Mouse (Mus musculus) liver (tissue): Measurements from ENCODE around the gene Atp6v0a4.

Source experiments
- DNase-seq: peaks from one replicate; pipeline ENCODE4 v3.0.0-alpha.2; 2020; ENCODE audit warnings: mixed read lengths

Gene Atp6v0a4

DNA sequence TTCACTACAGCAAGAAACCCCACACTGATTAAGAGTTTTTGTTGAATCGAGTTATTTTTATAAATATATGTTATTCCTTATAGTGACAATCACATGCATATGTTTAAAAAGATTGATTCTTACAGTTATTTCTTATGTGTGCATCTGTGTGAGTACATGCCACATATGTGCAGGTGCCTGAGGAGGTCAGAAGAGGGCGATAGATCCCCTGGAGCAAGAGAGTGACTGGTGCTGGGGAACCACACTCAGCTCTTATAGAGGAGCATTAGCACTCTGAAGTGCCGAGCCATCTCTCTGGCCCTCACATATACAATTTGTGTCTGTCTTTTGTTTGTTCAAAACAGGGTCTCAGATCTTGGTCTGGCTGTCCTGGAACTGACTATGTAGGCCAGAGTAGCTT, 50.8 kb downstream of the Atp6v0a4 start:
- DNase-seq = no peak

DNA sequence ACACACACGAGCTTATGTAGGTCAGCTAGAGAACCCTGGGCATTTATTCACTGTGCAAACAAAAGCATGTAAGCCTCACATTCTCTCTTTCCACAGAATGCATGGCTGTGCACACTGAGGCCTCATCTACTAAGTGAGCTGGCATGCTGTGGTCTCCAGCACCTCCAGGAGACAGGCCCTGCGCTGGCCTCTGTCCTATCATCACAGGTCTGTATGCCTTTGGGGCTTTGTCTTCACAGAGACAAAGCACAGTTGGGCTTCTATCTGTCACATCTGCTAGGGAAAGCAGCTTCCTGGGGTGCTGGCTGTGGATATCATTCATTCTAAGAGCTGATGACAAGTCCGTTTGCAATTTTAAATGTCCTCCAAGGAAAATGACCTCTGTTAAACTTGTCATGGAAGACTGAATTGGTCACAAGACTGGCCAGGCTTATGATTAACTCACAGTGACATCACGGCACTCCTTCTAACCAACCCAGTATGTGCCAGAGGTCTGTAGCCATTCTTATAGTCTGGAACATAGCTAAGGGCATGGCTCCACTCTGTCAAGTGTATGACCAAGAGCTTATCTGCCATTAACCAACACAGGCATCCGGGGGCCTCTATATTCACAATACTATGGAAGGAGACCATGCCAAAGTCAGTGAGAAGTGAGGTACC, 52.1 kb downstream of the Atp6v0a4 start:
- no peak for DNase-seq

DNA sequence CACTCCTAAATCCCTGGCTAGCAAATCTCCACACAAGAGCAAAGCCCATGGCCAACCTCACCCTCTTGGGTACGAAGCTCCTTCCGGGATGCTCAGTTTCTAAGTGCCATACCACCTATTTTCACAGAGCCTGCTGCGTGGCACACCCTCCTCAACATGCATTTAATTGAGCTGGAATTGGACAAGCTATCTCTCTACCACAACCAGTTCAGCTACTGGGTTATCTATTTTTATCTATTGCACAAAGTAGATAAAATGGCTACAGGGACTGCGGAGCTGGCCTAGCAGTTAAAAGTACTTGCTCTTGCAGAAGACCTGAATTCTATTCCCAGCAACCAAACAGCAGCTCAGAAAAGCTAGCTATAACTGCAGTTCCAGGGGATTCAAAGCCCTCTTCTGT, 53.1 kb downstream of the Atp6v0a4 start:
- peak; percentile 16 for DNase-seq

DNA sequence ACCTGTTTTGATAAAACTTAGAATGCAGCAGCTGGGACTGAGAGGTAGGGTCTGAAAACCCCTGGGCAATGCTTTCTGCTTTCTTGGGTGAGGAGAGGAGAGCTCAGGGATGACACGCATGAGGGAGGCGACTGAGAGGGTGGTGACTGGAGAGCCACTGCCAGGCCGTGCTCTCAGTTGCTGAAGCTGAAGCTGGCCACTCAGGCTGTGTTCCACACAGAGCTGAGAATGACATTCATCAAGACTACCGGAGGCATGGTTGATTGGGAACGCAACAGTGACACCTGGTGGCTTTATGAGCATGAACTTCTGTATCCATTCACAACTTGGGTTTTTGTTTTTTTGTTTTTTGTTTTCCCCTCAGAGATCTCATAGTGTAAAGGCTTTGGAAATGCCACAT, 58.2 kb downstream of the Atp6v0a4 start:
- DNase-seq = peak; percentile 52

DNA sequence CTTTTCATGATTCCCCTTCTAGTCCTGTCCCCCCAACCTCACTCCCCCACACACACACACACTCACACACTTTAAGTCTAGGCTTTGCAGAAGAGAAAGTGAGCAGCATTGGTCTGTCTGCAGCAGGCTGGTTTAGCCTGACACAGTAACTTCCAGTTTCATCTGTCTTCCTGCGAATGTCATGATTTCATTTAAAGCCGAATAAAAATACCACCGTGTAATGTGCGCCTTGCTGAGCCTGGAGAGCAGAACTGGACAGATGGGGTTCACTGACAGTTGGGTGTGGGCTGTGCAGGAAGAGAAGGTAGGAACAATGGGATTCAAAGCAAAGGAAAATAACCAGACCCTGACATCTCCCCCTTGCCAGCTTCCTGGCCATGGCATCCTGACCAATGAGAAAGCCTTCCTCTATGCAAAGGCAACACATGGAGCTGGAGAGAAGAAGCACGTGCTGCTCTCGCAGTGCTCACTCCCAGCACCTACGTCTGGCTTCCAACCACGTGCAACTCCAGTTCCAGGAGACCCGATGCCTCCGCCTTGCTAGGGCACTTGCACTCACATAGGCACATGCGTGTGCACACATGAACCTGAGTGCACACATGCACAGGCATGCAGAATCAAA, 58.8 kb downstream of the Atp6v0a4 start:
- no peak for DNase-seq

DNA sequence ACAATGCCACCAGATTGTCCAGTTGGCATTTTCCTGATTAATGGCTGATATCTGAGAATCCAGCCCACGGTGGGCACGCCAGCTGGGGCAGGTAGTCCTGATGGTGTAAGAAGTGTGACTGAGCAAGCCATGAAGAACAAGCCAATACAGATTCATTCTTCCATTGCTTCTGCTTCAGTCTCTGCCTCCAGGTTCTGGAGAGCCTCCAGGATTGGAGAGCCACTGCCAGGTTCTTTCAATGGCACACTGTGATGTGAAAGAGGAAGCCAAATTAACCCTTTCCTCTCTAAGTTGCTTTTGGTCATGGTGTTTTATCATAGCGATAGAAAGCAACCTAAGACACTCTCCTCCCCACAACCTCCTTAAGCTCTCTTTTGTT, 59.3 kb downstream of the Atp6v0a4 start:
- no peak for DNase-seq

DNA sequence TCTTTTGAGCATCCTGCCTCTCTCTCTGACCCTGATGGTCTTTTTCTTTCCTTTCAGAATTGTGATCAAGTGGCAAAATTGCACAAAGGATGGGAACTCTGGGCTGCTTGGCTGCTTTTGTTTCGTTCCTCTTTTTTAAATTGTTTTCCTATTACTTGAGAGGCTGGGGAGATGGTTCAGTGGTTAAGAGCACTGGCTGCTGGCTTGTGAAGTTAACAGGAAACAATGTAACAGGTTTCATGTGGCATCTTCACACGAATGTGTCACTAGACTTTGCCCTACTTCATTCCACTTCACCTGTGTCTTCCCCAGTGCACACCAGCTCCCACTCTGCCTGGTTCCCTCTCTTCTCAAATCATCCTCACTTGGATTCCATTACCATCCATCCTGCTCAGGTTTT, 59.8 kb downstream of the Atp6v0a4 start:
- DNase-seq = no peak

DNA sequence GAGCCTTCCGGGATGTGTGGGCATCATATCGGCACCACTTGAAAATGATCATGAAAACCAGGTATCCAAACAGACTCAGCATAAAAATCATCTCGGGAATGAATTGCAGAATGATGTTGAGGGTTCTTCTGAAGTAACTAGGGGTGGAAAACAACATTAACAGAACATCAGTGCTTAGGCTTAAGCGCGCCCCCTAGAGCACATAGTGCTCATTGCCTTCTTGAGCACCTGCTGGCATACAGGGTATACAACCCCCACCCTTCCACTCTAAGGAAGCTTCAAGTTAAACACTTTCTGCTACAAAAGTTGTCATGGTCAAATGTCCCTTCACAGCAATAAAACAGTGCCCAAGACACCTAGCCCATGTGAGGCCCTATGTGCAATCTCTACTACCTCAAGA, 65.6 kb downstream of the Atp6v0a4 start:
- peak; percentile 14 for DNase-seq

DNA sequence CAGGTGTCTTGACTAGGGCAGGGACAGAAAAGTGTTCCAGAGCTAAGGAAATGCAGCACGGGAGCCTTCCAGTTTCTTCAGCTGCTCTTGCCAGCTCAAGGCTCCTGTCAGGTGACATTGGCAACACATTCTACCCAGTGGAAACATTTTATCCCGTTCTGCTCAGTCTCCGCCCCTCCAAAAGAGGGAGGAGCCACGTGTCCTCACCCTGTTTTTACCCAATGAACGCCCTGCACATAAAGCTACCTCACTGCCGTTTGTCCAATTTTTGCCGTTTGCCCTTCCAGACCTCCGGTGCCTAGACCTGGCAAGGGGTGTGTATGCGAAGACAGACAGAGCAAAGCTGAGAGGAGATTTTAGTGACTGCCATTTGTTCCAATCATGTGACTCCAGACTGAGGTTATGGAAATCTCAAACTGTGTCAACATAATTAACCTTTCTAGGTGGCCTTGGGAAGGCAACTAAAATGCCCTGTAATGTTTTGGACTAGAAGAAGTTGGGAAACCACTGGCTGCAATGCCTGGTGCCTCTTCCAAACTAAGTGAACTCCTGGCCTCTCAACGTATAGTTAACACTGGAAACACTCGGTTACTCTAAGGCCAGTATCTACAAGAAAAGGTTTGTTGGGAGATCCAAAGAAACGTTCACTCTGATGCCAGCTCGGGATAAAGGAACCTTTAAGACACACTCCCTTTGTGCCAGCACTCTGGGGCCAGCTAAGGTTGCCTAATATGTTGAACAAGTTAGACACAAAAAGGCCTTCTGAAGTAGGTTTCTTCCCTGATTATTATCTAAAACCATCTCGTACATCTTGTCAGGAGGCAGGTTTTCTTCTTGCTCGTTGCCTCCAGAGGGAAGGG, 68.7 kb downstream of the Atp6v0a4 start:
- DNase-seq = no peak

DNA sequence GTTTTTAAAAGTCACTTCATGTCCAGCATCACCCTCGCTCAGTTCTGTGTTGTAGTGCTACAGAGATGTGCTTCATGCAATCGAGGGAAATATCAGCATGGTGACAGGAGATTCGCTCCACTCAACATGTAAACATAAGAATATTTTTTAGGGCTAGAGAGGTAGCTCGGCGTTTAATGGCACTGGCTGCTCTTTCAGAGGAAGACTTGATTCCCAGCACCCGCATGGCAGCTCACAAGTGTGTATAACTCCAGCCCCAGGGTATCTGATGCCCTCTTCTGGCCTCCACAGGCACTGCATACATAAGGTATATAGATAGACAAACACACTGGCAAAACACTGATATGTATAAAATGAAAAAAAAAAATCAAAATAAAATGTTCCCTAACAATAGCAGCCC, 74.8 kb downstream of the Atp6v0a4 start:
- DNase-seq = no peak

DNA sequence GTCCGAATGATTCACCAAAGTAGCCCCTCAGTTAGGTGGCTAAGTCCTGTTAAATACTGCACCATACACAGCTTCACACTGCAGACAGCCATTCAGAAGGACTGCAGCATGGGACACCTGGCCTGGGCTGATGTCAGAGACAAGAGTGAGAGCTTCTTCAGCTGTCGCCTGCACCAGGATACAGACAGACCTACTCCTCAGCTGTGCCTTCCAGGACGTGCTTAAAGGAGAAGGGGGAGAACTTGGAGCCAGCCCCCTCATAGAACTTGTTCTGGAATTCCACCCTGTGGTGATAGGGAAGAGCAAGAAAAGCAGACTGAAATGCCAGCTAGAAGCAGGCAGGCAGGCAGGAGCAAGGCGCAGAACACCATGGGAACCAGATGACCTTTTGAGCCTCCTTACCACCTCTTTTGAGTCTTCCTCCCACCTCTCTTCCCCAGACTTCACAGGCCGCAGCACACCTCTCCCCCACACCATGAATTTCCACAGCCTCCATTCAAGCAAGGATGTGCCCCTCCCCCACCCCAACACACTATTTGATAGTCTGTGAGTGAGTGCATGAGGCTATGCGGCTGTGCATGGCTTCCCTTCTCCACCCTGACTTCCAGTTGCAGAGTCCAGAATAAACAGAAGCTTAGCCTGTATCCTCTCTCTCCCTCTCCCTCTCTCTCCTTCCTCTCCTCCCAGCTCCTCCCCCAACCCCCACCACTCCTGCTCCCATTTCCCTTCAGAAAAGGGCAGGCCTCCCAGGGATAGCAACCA, 75.4 kb downstream of the Atp6v0a4 start:
- DNase-seq = no peak

DNA sequence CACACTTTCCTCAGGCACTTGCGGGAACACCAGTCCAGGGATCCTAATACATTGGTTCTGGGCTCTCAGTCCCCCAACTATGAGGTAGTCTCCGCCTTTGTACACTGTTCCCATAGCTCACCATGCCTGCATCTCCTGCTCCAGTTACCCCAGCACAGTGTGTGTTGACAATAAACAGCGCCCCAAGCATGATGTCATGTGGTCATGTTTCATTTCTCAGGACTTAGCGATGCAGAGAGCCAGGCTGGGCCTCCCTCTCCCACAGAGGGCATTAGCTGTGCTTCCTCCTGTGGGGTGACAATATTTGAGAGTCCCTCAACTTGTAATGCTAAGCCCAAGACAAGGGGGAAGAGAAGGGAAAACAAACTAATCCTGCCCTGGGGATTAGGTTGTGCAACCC, 76.4 kb downstream of the Atp6v0a4 start:
- DNase-seq = no peak

DNA sequence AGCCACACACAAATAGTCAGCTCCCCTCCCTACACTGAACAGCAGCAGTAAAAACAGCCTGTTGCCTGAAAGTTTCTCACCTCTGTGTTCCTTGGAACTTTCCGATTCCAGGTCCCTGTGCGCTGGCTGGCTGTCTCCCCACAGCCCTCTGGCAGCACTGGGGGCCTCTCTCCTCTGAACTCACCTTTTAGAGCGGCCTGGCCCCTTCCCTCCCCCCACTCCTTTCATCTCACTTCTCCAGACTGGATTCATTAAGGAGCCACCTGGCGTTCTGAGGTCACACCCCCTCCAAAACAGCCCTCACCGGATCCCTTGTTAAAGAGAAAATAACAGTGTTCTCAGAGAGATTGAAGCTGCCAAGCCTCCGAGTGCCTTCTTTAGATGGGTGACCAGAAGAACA, 77.5 kb downstream of the Atp6v0a4 start, which contains the start of gene Svopl:
Gene Svopl, minus strand, starts transcription at position 159 of the 400 bp plus-strand sequence.
- DNase-seq = no peak

DNA sequence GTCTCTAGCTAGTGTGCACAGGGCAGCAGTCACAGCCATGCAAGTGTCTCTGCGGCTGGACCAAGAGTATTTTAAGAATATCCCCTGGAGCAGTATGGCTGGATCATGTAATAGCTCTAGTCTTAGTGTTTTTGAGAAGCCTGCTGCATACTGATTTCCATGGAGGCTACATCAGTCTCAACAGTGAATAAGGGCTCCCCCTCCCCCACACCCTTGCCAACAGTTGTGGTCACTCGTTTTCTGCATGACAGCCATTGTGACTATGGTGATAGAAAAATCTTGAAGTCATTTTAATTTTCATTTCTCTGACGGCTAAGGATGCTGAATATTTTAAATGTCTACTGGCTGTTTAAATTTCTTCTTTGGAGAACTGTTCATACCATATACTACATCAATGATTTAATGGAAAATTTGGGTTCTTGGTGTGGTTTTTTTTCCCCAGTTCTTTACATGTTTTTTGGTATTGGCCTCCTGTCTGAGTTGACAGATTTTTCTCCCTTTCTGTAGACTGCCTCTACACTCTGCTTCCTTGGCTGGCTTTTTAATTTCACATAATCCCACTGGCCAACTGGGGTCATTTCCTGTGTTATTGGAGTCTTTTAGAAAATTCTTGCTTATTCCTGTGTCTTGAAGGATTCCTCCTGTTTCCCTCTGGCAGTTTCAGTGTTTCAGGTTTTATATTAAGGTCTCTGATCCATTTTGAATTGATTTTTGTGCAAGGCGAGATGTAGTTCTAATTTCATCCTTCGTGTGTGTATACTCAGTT, 91.4 kb downstream of the Atp6v0a4 start:
- DNase-seq = no peak

DNA sequence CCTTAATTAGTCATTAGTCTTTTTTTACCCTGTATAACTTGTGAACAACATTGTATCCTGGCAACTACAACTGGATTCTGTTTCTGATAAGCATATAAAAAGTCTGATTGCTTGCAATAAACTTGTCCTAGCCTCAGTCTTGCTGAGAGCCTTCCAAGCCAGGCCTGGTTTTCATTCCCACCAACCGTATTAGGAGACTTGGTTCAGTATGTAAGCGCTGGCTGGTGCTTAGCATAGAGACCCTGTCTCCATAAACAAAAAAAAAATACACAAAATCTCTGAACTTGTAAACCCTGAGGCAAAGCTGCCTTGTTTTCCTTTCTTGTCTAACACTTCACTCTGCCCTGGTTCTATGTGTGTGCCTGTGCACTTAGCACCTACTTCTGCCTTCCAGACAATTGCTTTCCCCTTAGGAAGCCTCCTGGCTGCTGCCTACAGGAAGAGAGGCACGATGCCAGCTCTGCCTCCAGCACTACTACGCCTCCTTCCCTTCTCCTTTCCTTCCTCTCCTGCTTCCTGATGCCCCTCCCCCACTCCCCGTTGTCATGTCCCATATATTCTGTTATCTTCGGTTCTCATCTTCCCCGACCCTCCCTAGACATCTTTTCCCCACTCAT, 92.4 kb downstream of the Atp6v0a4 start:
- no peak for DNase-seq

DNA sequence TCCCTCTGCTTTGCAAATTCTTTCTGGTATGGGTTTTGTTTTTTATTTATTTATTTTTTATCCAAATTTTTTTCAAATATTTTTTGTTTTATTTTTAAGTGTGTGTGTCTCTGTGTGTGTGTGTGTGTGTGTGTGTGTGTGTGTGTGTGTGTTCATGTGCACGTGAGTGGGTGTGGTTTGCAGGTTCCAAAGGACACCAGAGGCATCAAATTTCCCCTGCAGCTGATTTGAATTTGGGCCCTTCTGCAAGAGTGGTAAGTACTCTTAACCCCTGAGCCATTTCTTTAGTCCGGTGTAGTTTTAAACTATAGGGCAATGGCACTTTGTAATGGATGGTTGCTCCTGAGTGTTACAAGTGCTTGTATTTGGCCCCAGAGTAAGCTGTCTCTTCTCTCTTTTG, 96.2 kb downstream of the Atp6v0a4 start:
- DNase-seq = no peak

DNA sequence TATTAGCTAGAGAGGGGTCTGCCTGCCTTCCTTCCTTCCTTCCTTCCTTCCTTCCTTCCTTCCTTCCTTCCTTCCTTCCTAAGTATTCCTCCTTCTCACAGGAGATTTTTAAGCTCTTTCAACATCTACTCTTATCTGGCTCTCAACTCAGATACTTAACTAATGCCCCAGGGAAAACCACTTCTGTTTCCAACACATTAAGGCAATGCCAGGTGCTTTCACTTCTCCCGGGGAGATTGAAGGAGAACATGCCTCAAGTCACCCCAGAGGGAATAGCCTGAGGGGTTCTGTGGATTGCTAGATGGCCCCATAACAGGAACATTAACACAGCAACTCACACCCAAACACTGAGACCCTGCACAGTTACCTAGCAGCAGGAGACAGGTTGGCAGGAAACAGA, 96.6 kb downstream of the Atp6v0a4 start:
- no peak for DNase-seq

DNA sequence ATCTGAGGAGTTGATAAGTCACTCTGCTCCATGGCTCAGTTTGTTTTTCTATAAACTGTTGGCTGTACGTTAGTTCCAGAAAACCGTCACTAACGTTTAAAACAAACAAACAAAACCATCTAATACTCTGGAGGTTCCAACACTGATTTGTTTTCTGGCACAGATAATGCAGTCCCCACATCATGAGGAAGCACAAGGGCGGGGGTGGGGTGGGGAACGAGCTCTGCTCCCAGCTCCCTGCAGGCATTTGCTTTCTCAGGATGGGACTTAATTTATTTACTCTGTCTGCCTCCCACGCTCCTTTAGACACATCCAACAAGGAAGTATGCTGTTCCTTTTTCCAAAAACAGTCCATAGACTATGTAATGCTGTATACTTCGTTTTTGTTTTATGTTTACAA, 101.1 kb downstream of the Atp6v0a4 start:
- DNase-seq = no peak

DNA sequence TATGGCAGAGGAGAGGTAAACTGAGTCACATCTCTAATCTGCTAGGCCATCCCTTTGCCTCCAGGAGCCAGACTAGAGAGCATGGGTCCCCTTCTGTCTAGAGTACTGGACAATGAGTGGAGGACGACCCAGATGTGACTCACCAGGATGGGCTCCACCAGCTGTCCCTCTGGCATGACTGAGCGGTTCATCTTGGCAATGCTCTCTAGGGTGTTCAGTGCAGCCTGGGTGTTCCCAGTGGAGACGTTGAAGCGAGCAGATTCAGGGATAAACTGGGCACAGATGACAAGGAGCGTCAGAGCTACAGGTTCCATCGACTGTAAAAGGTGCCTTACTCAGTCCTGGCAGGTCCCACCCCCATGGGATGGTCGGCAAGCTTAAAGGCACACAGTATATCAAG, 103.0 kb downstream of the Atp6v0a4 start:
- DNase-seq = no peak

DNA sequence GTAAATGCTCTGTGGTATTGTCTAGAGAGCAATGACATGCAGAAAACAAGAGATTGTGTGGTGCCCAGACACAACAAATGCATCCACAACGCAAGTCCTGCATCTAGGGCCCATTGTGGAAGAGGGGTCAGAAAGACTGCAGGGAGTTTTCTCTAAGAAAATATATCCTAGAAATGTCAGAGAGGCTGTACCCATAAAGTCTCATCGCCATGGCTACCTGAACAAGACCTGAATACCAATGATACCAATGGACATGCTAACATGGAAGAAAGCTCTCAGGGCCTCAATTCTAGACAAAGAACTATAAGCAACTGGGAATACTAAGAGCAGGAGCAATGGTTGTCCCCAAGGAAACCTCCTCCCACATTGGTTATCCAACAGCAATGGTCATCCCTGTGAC, 111.6 kb downstream of the Atp6v0a4 start:
- no peak for DNase-seq

DNA sequence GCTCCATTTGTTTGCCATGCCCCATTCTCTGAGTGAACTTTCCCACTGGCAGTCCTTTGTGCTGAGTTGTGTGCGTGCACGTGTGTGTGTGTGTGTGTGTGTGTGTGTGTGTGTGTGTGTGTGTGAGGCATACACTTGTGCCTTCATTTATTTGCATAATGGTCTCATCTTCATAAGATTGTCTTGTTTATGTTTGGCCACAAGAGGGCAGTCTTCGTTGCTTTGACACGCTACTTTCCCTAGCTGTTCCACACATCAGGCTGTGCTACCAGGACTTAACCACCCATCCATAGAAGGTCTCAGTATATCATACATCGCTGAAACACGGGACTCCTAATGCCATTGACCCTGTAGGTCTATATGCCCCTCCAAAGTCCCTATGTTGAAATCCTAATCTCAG, 116.9 kb downstream of the Atp6v0a4 start:
- DNase-seq = peak; percentile 19
